Mouse (Mus musculus): ENCODE results near the gene Evi2b.

GRCm38 (mm10) chr11:79528601-79529000 lies 5.0 kb upstream of the Evi2b start:
- TF ChIP-seq HCFC1 (IDR thresholded peaks at IDR 0.05; ENCODE audit: low read depth, low read length) (no peak), EP300 (IDR thresholded peaks at IDR 0.05; ENCODE audit: low read length) (no peak), POLR2AphosphoS2 (IDR thresholded peaks at IDR 0.05; ENCODE audit: low read depth, low read length) (peak; percentile 15; the same call in 1 of the 2 replicates), RCOR1 (conservative IDR thresholded peaks at IDR 0.05; ENCODE audit: low read depth, low read length) (no peak), CTCF (conservative IDR thresholded peaks at IDR 0.05 in 1 of 2, IDR thresholded peaks at IDR 0.05 in 1 of 2; ENCODE audit: low read depth in 2 of 2, low read length in 2 of 2) (no peak), USF1 (IDR thresholded peaks at IDR 0.05; ENCODE audit: low read depth, low read length) (no peak), MAZ (IDR thresholded peaks at IDR 0.05; ENCODE audit: low read depth, low read length) (peak; percentile 20; the same call in 1 of the 2 replicates), ZKSCAN1 (IDR thresholded peaks at IDR 0.05; ENCODE audit: borderline replicate concordance, low read depth, low read length) (no peak)

All from CH12.LX (cell line).